In the genomic region with DNA sequence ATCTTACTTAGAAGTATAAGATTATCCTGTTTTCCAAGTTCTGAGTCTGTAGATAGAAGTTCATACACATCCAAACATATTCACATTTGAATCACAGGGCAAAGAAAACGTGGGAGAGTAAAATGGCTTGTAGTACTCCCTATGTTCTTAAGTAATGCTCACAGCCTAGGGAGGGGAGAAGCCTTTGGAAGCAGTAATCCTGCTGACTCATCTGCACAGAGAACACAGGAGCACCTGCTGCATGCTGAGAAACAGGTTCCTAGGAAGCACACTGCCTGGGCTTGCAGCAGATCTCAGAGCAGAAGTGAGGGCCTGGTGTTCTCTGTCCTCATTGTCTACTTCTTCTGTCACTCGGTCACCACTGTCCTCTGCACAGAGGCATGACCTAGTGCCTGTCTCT, we compare ENCODE assay signal across 16 mouse cellular contexts. TPM values are rescaled to one million over a fixed set of nuclear protein-coding genes. Genes with fewer than 3 reads are reported as not detected.
"Had no signal": no experiment of that assay in that cellular context is flagged by ENCODE, and none has a peak within 500 bp of the region (broad histone marks: within the 10 kb centered on the region; RNA-seq: fewer than 3 reads in every experiment).

No protein-coding gene starts in this region.

RNA-seq across cellular contexts. Expression of a gene that starts 20.0 kb away (rescaled TPM):
- total RNA-seq: midbrain, postnatal 0 days had no signal
- polyA plus RNA-seq: lung, embryonic 15.5 days; macrophage; midbrain, embryonic 11.5 days; midbrain, embryonic 13.5 days; midbrain, embryonic 15.5 days; midbrain, postnatal 0 days; neural tube, embryonic 12.5 days; neural tube, embryonic 14.5 days had no signal

RNA-seq across cellular contexts. Expression of a gene that starts 28.0 kb away (rescaled TPM):
- total RNA-seq: midbrain, postnatal 0 days; monocyte, adult 5-6 weeks; neutrophil, adult 5-6 weeks had no signal
- polyA plus RNA-seq: liver, embryonic 15.5 days; liver, postnatal 0 days; lung, adult 2 months; lung, embryonic 15.5 days; lung, postnatal 0 days; macrophage; midbrain, embryonic 11.5 days; midbrain, embryonic 13.5 days; midbrain, embryonic 15.5 days; midbrain, postnatal 0 days; neural tube, embryonic 12.5 days; neural tube, embryonic 14.5 days; spleen, adult 2 months; thymus, postnatal 0 days had no signal

RNA-seq across cellular contexts. Expression of a gene that starts 29.8 kb away (rescaled TPM):
- total RNA-seq: neutrophil, adult 5-6 weeks had no signal
